Mouse (Mus musculus) cortical plate, adult 2 months (tissue): Measurements from ENCODE around the gene Rere.

ENCODE experiments used
- CTCF ChIP-seq: fragments of 200-500 bp; IDR thresholded peaks from 2 replicates; pipeline ENCODE4 v1.5.1; 2011; ENCODE audit warnings: mild to moderate bottlenecking, control low read depth, low read length; ENCODE audit not compliant: insufficient read depth; ENCODE audit errors: extremely low read depth
- POLR2A ChIP-seq: fragments of 200-500 bp; IDR thresholded peaks from 2 replicates; pipeline ENCODE4 v1.6.1; 2011; ENCODE audit warnings: mild to moderate bottlenecking, low read length, control low read depth; ENCODE audit not compliant: insufficient read depth; ENCODE audit errors: extremely low read depth

GRCm38 (mm10) chr4:150254416-150254815, 27.0 kb upstream of the Rere start:
- no peak for TF ChIP-seq POLR2A
- TF ChIP-seq CTCF, result no peak
